Mouse (Mus musculus): ENCODE data around the gene Eif5b. TPM values are rescaled to one million over a fixed set of nuclear protein-coding genes. Genes with fewer than 3 reads are reported as not detected.
A peak's percentile ranks its signal among the peaks of the same experiment; 100 is the strongest.
"Not testable (repeated sequence)": the region's sequence is repeated elsewhere in the genome, so short reads cannot be mapped to it uniquely, and the experiment has no call there.

The Eif5b gene
- polyA plus RNA-seq, 1 experiment = 54.2 TPM

DNA sequence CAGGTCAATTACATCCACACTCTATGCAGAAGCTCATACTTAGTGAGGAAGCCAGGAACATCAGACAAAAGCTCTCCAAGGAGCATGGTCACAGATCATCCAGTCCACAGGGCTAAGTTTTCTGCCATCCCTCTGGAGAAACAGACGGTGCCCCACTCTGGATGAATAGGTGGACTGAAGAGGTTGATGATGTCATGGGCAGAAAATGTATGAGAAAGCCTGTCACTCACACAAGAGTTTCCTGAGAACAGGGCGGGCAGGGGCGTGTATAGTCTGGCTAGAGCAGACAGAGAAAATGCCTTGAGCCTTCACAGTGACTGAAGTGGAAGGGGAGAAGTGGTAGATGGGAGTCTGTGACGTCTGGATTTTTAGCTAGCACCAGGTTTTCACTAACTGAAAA lies 26.3 kb upstream of the Eif5b start:
- no peak overlapping the region for H3K27ac ChIP-seq (ENCODE audit: insufficient read depth, low read depth, low read length)
- TF ChIP-seq CTCF (IDR thresholded peaks at IDR 0.05; ENCODE audit: low read depth, low read length) (no peak), POLR2A (IDR thresholded peaks at IDR 0.05; ENCODE audit: borderline replicate concordance, low read depth, low read length) (no peak)
- H3K4me1 ChIP-seq (ENCODE audit: control insufficient read depth, insufficient read depth, low read length) = no peaks in the 10 kb centered on the region
- H3K4me3 ChIP-seq (ENCODE audit: insufficient read depth, low read length) = no peak overlapping the region

DNA sequence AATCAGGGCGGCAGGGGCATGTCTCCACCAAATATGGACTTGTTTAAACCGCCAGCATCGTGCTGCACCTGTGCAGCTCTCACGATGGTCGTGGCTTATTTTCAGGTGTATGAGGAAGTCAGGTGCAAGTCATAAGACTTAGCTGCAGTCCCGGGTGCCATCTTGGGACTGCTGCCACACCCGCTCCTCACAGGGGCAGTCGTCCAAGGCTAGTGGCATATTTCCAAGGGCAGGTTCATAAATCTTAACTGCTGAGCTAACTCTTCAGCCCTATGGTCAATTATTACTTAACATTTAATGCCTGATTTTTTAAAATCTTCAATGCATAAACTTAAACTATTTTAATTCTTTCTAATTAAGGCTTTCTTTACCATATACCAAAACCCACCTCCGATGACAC lies 21.1 kb upstream of the Eif5b start:
- not testable (repeated sequence) for H3K27ac ChIP-seq (ENCODE audit: insufficient read depth, low read depth, low read length); H3K4me3 ChIP-seq (ENCODE audit: insufficient read depth, low read length); H3K4me1 ChIP-seq (ENCODE audit: control insufficient read depth, insufficient read depth, low read length)

GRCm38 (mm10) chr1:37977303-37977702 lies 20.5 kb upstream of the Eif5b start:
- Histone ChIP-seq H3K27ac (ENCODE audit: insufficient read depth, low read depth, low read length) (no peak overlapping the region), H3K4me1 (ENCODE audit: control insufficient read depth, insufficient read depth, low read length) (no peaks in the 10 kb centered on the region), H3K4me3 (ENCODE audit: insufficient read depth, low read length) (no peak overlapping the region)
- TF ChIP-seq POLR2A (IDR thresholded peaks at IDR 0.05; ENCODE audit: borderline replicate concordance, low read depth, low read length) (no peak), CTCF (IDR thresholded peaks at IDR 0.05; ENCODE audit: low read depth, low read length) (no peak)

GRCm38 (mm10) chr1:37984326-37984725 lies 13.5 kb upstream of the Eif5b start:
- Histone ChIP-seq H3K4me3 (ENCODE audit: insufficient read depth, low read length) (no peak overlapping the region), H3K4me1 (ENCODE audit: control insufficient read depth, insufficient read depth, low read length) (no peaks in the 10 kb centered on the region), H3K27ac (ENCODE audit: insufficient read depth, low read depth, low read length) (no peak overlapping the region)
- TF ChIP-seq POLR2A (IDR thresholded peaks at IDR 0.05; ENCODE audit: borderline replicate concordance, low read depth, low read length) (no peak), CTCF (IDR thresholded peaks at IDR 0.05; ENCODE audit: low read depth, low read length) (no peak)

- Histone ChIP-seq H3K4me1 (ENCODE audit: control insufficient read depth, insufficient read depth, low read length) (no peaks in the 10 kb centered on the region), H3K27ac (ENCODE audit: insufficient read depth, low read depth, low read length) (no peak overlapping the region), H3K4me3 (ENCODE audit: insufficient read depth, low read length) (no peak overlapping the region)
- no peak for TF ChIP-seq POLR2A (IDR thresholded peaks at IDR 0.05; ENCODE audit: borderline replicate concordance, low read depth, low read length)
- TF ChIP-seq CTCF (IDR thresholded peaks at IDR 0.05; ENCODE audit: low read depth, low read length) = peak; percentile 50
Observed at GRCm38 (mm10) chr1:37985764-37986323, 12.0 kb upstream of the Eif5b start.

GRCm38 (mm10) chr1:37987856-37988255 lies 10.0 kb upstream of the Eif5b start:
- no peak overlapping the region for H3K4me3 ChIP-seq (ENCODE audit: insufficient read depth, low read length)
- no peaks in the 10 kb centered on the region for H3K4me1 ChIP-seq (ENCODE audit: control insufficient read depth, insufficient read depth, low read length)
- H3K27ac ChIP-seq (ENCODE audit: insufficient read depth, low read depth, low read length) = no peak overlapping the region
- no peak for TF ChIP-seq CTCF (IDR thresholded peaks at IDR 0.05; ENCODE audit: low read depth, low read length)

DNA sequence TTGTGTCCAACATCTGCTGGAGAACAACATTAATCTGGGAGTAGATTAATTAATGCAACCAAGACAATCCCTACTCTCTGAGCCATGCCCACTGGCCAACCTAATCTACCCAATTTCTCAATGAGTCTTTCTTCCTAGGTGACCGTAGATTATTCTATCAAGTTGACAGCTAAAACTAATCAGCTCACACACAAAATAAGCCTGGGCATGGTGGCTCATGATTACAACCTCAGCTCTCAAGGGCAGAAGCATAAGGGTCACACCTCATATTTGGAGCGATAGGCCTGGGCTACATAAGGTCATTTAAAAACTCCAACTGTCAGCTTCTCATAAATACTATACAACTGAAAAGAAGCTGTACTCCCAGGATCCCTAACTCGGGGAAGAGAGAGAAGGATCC lies 1.6 kb upstream of the Eif5b start:
- peak overlapping the region; percentile 86; the same call in 1 of the 2 replicates for H3K27ac ChIP-seq (ENCODE audit: insufficient read depth, low read depth, low read length)
- TF ChIP-seq POLR2A (IDR thresholded peaks at IDR 0.05; ENCODE audit: borderline replicate concordance, low read depth, low read length) (no peak), CTCF (IDR thresholded peaks at IDR 0.05; ENCODE audit: low read depth, low read length) (no peak)

GRCm38 (mm10) chr1:37996877-37997484 lies 829 bp upstream of the Eif5b start:
- H3K4me3 ChIP-seq (ENCODE audit: insufficient read depth, low read length) = peak overlapping the region; percentile 88
- H3K27ac ChIP-seq (ENCODE audit: insufficient read depth, low read depth, low read length) = peak overlapping the region; percentile 86
- H3K4me1 ChIP-seq (ENCODE audit: control insufficient read depth, insufficient read depth, low read length) = peaks cover 12% of the 10 kb centered on the region
- no peak for TF ChIP-seq CTCF (IDR thresholded peaks at IDR 0.05; ENCODE audit: low read depth, low read length)
- TF ChIP-seq POLR2A (IDR thresholded peaks at IDR 0.05; ENCODE audit: borderline replicate concordance, low read depth, low read length) = 0 out of 2 replicates have a peak, but pooled peaks have one; percentile 15

More for the DNA sequence above, 1.6 kb upstream of the Eif5b start:
- Histone ChIP-seq H3K4me1 (ENCODE audit: control insufficient read depth, insufficient read depth, low read length) (peaks cover 10% of the 10 kb centered on the region), H3K4me3 (ENCODE audit: insufficient read depth, low read length) (peak overlapping the region; percentile 88)

DNA sequence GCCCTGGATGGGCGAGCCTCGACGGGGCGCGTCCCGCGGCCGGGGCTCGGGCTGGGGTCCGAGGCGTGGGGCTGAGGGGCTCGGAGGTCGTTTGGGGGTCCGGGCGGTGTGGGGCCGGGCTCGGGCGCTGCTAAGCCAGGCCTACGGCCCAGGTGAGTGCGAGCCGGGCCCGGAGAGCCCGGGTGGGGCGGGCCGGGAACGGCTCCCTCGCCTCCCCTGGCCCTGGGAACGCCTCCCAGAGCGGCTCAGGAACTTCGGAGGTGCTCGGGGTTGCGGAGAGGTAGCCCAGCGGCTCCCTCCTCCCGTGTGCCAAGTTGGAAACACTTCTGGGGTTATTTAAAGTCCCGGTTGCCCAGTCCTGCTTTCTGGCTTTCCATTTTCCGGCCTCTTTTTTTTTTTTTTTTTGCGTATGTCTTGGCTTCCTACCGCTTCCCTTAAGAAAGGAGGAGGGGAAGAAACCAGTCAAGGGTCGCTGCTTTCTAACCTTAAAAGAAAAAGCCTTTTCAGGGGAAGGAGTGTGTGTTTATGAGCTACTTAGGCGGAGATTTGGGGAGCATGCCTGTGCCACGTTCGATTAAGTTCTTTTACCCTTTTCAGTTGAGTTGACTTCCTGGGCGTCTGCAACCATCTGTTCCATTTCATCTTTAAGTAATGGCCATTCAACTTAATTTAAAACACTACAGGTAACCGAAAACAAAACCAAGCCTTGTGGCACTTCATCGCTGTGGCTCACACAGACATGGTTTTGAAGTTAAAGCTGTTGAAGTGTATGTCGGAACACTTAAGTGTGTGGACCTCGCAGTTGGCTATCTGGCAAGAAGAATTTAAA lies 775 bp downstream of the Eif5b start:
- TF ChIP-seq CTCF (IDR thresholded peaks at IDR 0.05; ENCODE audit: low read depth, low read length) (no peak), POLR2A (IDR thresholded peaks at IDR 0.05; ENCODE audit: borderline replicate concordance, low read depth, low read length) (no peak)
- H3K4me3 ChIP-seq (ENCODE audit: insufficient read depth, low read length) = peak overlapping the region; percentile 84
- peaks cover 12% of the 10 kb centered on the region for H3K4me1 ChIP-seq (ENCODE audit: control insufficient read depth, insufficient read depth, low read length)
- H3K27ac ChIP-seq (ENCODE audit: insufficient read depth, low read depth, low read length) = peak overlapping the region; percentile 74

GRCm38 (mm10) chr1:37999552-37999951 lies 1.7 kb downstream of the Eif5b start:
- Histone ChIP-seq H3K4me1 (ENCODE audit: control insufficient read depth, insufficient read depth, low read length) (peaks cover 12% of the 10 kb centered on the region), H3K27ac (ENCODE audit: insufficient read depth, low read depth, low read length) (no peak overlapping the region), H3K4me3 (ENCODE audit: insufficient read depth, low read length) (peak overlapping the region; percentile 47)
- TF ChIP-seq POLR2A (IDR thresholded peaks at IDR 0.05; ENCODE audit: borderline replicate concordance, low read depth, low read length) (no peak), CTCF (IDR thresholded peaks at IDR 0.05; ENCODE audit: low read depth, low read length) (no peak)
